In genomic region chr5:120584968-120585367, GRCm38 (mm10) we compare ENCODE assay signal across 19 mouse cellular contexts. TPM values are rescaled to one million over a fixed set of nuclear protein-coding genes. Genes with fewer than 3 reads are reported as not detected.
DNase-seq lines count a peak whose midpoint lies in the region; ATAC-seq and TF ChIP-seq lines count a peak whose summit lies in the region.
"Had no signal": no experiment of that assay in that cellular context is flagged by ENCODE, and none has a peak within 500 bp of the region (broad histone marks: within the 10 kb centered on the region; RNA-seq: fewer than 3 reads in every experiment).

No protein-coding gene starts in this region.

- 40% methylated on average over 15 of the region's 15 CpGs for WGBS in hindbrain, embryonic 10.5 days
- 37% methylated on average over 15 of the region's 15 CpGs for WGBS in hindbrain, embryonic 14.5 days
- 58% methylated on average over 15 of the region's 15 CpGs for WGBS in liver, embryonic 11.5 days
- 64% methylated on average over 15 of the region's 15 CpGs for WGBS in liver, embryonic 15.5 days (ENCODE audit: insufficient replicate concordance)
- 66% methylated on average over 15 of the region's 15 CpGs for WGBS in lung, adult 2 months

- H3K27ac ChIP-seq in hindbrain, embryonic 10.5 days: 0 out of 2 replicates have a peak overlapping the region, but pooled peaks have one; percentile 16
- H3K27ac ChIP-seq in hindbrain, embryonic 14.5 days: no peak overlapping the region
- no peak overlapping the region for H3K27ac ChIP-seq in liver, embryonic 11.5 days (ENCODE audit: low read depth, low read length)
- 0 out of 2 replicates have a peak overlapping the region, but pooled peaks have one; percentile 61 for H3K27ac ChIP-seq in liver, embryonic 15.5 days (replicated peaks)
- H3K27ac ChIP-seq: midbrain, embryonic 12.5 days had no signal

- H3K4me2 ChIP-seq in hindbrain, embryonic 14.5 days (replicated peaks): no peak overlapping the region
- no peak overlapping the region for H3K4me2 ChIP-seq in liver, embryonic 11.5 days
- peak overlapping the region; percentile 28; the same call in 1 of the 2 replicates for H3K4me2 ChIP-seq in liver, embryonic 15.5 days
- H3K4me2 ChIP-seq: midbrain, embryonic 12.5 days had no signal

- TF ChIP-seq CTCF in lung, adult 2 months (IDR thresholded peaks at IDR 0.05; ENCODE audit: insufficient read depth, low read length): no peak

- peak; percentile 44 for DNase-seq in hindbrain, embryonic 10.5 days (ENCODE audit: low spot score)
- no peak for DNase-seq in hindbrain, embryonic 14.5 days (ENCODE audit: low spot score)
- DNase-seq in liver: peak; percentile 73
- no peak for DNase-seq in liver, embryonic 11.5 days (ENCODE audit: low spot score)
- peak; percentile 61 for DNase-seq in ZHBTc4 (ENCODE audit: low read depth, low spot score)
- no peak for DNase-seq in ovary, postnatal 10 days (ENCODE audit: low spot score)
- no peak for DNase-seq in lung, adult 2 months
- DNase-seq: B cell, adult 2 months; cerebellum, adult 8-10 months; heart, postnatal 4 days; kidney, adult 11 months; thymus, postnatal 14 days had no signal

- H3K9ac ChIP-seq in hindbrain, embryonic 14.5 days: no peak overlapping the region
- H3K9ac ChIP-seq in liver, embryonic 11.5 days (ENCODE audit: low read depth, low read length): no peak overlapping the region
- no peak overlapping the region for H3K9ac ChIP-seq in liver, embryonic 15.5 days
- H3K9ac ChIP-seq: midbrain, embryonic 12.5 days had no signal

- H3K4me1 ChIP-seq in hindbrain, embryonic 10.5 days (replicated peaks): peaks cover 46% of the 10 kb centered on the region
- H3K4me1 ChIP-seq in hindbrain, embryonic 14.5 days (replicated peaks; ENCODE audit: control insufficient read depth, insufficient read depth, low read length): peaks cover 22% of the 10 kb centered on the region
- H3K4me1 ChIP-seq in liver, embryonic 11.5 days (replicated peaks; ENCODE audit: control insufficient read depth, insufficient read depth, low read length): peaks cover 32% of the 10 kb centered on the region
- H3K4me1 ChIP-seq in liver, embryonic 15.5 days (replicated peaks): peaks cover 76% of the 10 kb centered on the region
- H3K4me1 ChIP-seq in lung, adult 2 months (ENCODE audit: control insufficient read depth, insufficient read depth, low read length): peaks cover 19% of the 10 kb centered on the region

- TF ChIP-seq POLR2A in lung, adult 2 months (IDR thresholded peaks at IDR 0.05; ENCODE audit: borderline replicate concordance, extremely low read depth, low read depth, low read length): no peak

- ATAC-seq in hindbrain, embryonic 14.5 days (ENCODE audit: low FRiP score): no peak
- ATAC-seq in liver, embryonic 11.5 days (replicated peaks; ENCODE audit: low FRiP score): no peak
- ATAC-seq in liver, embryonic 15.5 days (ENCODE audit: insufficient read depth): no peak
- ATAC-seq: forebrain, embryonic 14.5 days had no signal

- no peaks in the 10 kb centered on the region for H3K9me3 ChIP-seq in hindbrain, embryonic 10.5 days
- H3K9me3 ChIP-seq in hindbrain, embryonic 14.5 days (ENCODE audit: control insufficient read depth, low read length): no peaks in the 10 kb centered on the region
- no peaks in the 10 kb centered on the region for H3K9me3 ChIP-seq in liver, embryonic 11.5 days (ENCODE audit: control insufficient read depth, low read length)
- H3K9me3 ChIP-seq in liver, embryonic 15.5 days (replicated peaks): no peaks in the 10 kb centered on the region
- H3K9me3 ChIP-seq: midbrain, embryonic 12.5 days had no signal

- no peaks in the 10 kb centered on the region; the same call in 1 of the 2 replicates for H3K27me3 ChIP-seq in hindbrain, embryonic 10.5 days (ENCODE audit: insufficient read depth, poor library complexity, severe bottlenecking)
- no peaks in the 10 kb centered on the region for H3K27me3 ChIP-seq in hindbrain, embryonic 14.5 days (ENCODE audit: control insufficient read depth, insufficient read depth, low read length)
- no peaks in the 10 kb centered on the region for H3K27me3 ChIP-seq in liver, embryonic 11.5 days (replicated peaks; ENCODE audit: control insufficient read depth, insufficient read depth, low read length)
- no peaks in the 10 kb centered on the region for H3K27me3 ChIP-seq in liver, embryonic 15.5 days

- H3K4me3 ChIP-seq in hindbrain, embryonic 10.5 days: no peak overlapping the region
- H3K4me3 ChIP-seq in hindbrain, embryonic 14.5 days (replicated peaks; ENCODE audit: low read length): no peak overlapping the region
- H3K4me3 ChIP-seq in liver, embryonic 11.5 days (ENCODE audit: low read depth, low read length): no peak overlapping the region
- no peak overlapping the region for H3K4me3 ChIP-seq in liver, embryonic 15.5 days (replicated peaks)
- no peak overlapping the region for H3K4me3 ChIP-seq in lung, adult 2 months (replicated peaks; ENCODE audit: extremely low read depth, low read depth, low read length)
- H3K4me3 ChIP-seq: midbrain, embryonic 12.5 days had no signal

- H3K36me3 ChIP-seq in hindbrain, embryonic 10.5 days: peaks cover 41% of the 10 kb centered on the region
- peaks cover 14% of the 10 kb centered on the region; the same call in 1 of the 2 replicates for H3K36me3 ChIP-seq in hindbrain, embryonic 14.5 days (replicated peaks; ENCODE audit: control insufficient read depth, insufficient read depth)
- H3K36me3 ChIP-seq in liver, embryonic 11.5 days (ENCODE audit: control insufficient read depth, insufficient read depth, low read length): peaks cover 21% of the 10 kb centered on the region
- peaks cover 57% of the 10 kb centered on the region for H3K36me3 ChIP-seq in liver, embryonic 15.5 days (replicated peaks)

RNA-seq across cellular contexts. Expression of gene Tpcn1, which starts 3.5 kb away (rescaled TPM):
- polyA plus RNA-seq in hindbrain, embryonic 10.5 days (2016; fragmentation: Nextera tagmentation; extraction: Ambion mirVana): 12.5 and 12.9 TPM in 2 replicates
- 13.4 and 15.7 TPM in 2 replicates for polyA plus RNA-seq in hindbrain, embryonic 14.5 days (2014; fragmentation: Nextera tagmentation; extraction: Ambion mirVana)
- polyA plus RNA-seq in liver, embryonic 11.5 days (2014; fragmentation: Nextera tagmentation; extraction: Ambion mirVana): 27.4 and 29.7 TPM in 2 replicates
- polyA plus RNA-seq in liver, embryonic 15.5 days (2015; fragmentation: Nextera tagmentation; extraction: Ambion mirVana): 22.7 and 26.4 TPM in 2 replicates
- polyA plus RNA-seq in lung, adult 2 months (2012; rRNA removed): 75.8 and 89.2 TPM in 2 replicates

RNA-seq across cellular contexts. Expression of gene Iqcd, which starts 3.8 kb away (rescaled TPM):
- 1.3 and 2.8 TPM in 2 replicates for polyA plus RNA-seq in hindbrain, embryonic 10.5 days (2016; fragmentation: Nextera tagmentation; extraction: Ambion mirVana)
- polyA plus RNA-seq in hindbrain, embryonic 14.5 days (2014; fragmentation: Nextera tagmentation; extraction: Ambion mirVana): 1.5 and 1.9 TPM in 2 replicates
- 1.3 and 1.5 TPM in 2 replicates for polyA plus RNA-seq in liver, embryonic 11.5 days (2014; fragmentation: Nextera tagmentation; extraction: Ambion mirVana)
- 0.90 and 1.2 TPM in 2 replicates for polyA plus RNA-seq in liver, embryonic 15.5 days (2015; fragmentation: Nextera tagmentation; extraction: Ambion mirVana)
- 2.0 and 2.4 TPM in 2 replicates for polyA plus RNA-seq in lung, adult 2 months (2012; rRNA removed)

RNA-seq across cellular contexts. Expression of gene Rita1, which starts 27.4 kb away (rescaled TPM):
- 19.0 and 19.6 TPM in 2 replicates for polyA plus RNA-seq in hindbrain, embryonic 10.5 days (2016; fragmentation: Nextera tagmentation; extraction: Ambion mirVana)
- 20.1 and 20.6 TPM in 2 replicates for polyA plus RNA-seq in hindbrain, embryonic 14.5 days (2014; fragmentation: Nextera tagmentation; extraction: Ambion mirVana)
- 9.0 and 13.1 TPM in 2 replicates for polyA plus RNA-seq in liver, embryonic 11.5 days (2014; fragmentation: Nextera tagmentation; extraction: Ambion mirVana)
- polyA plus RNA-seq in liver, embryonic 15.5 days (2015; fragmentation: Nextera tagmentation; extraction: Ambion mirVana): 4.0 TPM in 2 replicates
- polyA plus RNA-seq in lung, adult 2 months (2012; rRNA removed): 15.7 and 15.8 TPM in 2 replicates

RNA-seq across cellular contexts. Expression of gene Ddx54, which starts 27.6 kb away (rescaled TPM):
- polyA plus RNA-seq in hindbrain, embryonic 10.5 days (2016; fragmentation: Nextera tagmentation; extraction: Ambion mirVana): 62.2 and 64.7 TPM in 2 replicates
- polyA plus RNA-seq in hindbrain, embryonic 14.5 days (2014; fragmentation: Nextera tagmentation; extraction: Ambion mirVana): 27.8 and 29.8 TPM in 2 replicates
- 46.7 and 47.0 TPM in 2 replicates for polyA plus RNA-seq in liver, embryonic 11.5 days (2014; fragmentation: Nextera tagmentation; extraction: Ambion mirVana)
- 16.2 and 17.7 TPM in 2 replicates for polyA plus RNA-seq in liver, embryonic 15.5 days (2015; fragmentation: Nextera tagmentation; extraction: Ambion mirVana)
- 37.2 and 39.2 TPM in 2 replicates for polyA plus RNA-seq in lung, adult 2 months (2012; rRNA removed)

RNA-seq across cellular contexts. Expression of gene Cfap73, which starts 49.1 kb away (rescaled TPM):
- polyA plus RNA-seq in hindbrain, embryonic 10.5 days (2016; fragmentation: Nextera tagmentation; extraction: Ambion mirVana): 0.85 TPM in 1 of 2 replicates, not detected in the other
- polyA plus RNA-seq in hindbrain, embryonic 14.5 days (2014; fragmentation: Nextera tagmentation; extraction: Ambion mirVana): 0.53 and 1.1 TPM in 2 replicates
- not detected in 2 replicates for polyA plus RNA-seq in liver, embryonic 11.5 days (2014; fragmentation: Nextera tagmentation; extraction: Ambion mirVana)
- polyA plus RNA-seq in liver, embryonic 15.5 days (2015; fragmentation: Nextera tagmentation; extraction: Ambion mirVana): not detected in 2 replicates
- polyA plus RNA-seq in lung, adult 2 months (2012; rRNA removed): 1.6 TPM in 2 replicates
- polyA plus RNA-seq: heart, embryonic 14.5 days; large intestine, adult 2 months; liver, embryonic 16.5 days; midbrain, embryonic 12.5 days; stomach, embryonic 16.5 days had no signal

Comparison
In these comparisons a context has a peak if more than half of its experiments do, and no peak if none do; other contexts are left out.
1. DNase-seq: peak in hindbrain, embryonic 10.5 days (single experiment), liver (single experiment) and ZHBTc4 (single experiment); none in hindbrain, embryonic 14.5 days (single experiment), liver, embryonic 11.5 days (single experiment), ovary, postnatal 10 days (single experiment) and lung, adult 2 months (single experiment).
2. H3K27ac ChIP-seq: peak in hindbrain, embryonic 10.5 days (single experiment) and liver, embryonic 15.5 days (single experiment); none in hindbrain, embryonic 14.5 days (single experiment) and liver, embryonic 11.5 days (single experiment).